8 mouse cellular contexts compared by ENCODE assay signal in genomic region chr6:77979241-77979961, GRCm38 (mm10). TPM values are rescaled to one million over a fixed set of nuclear protein-coding genes. Genes with fewer than 3 reads are reported as not detected.
DNase-seq lines count a peak whose midpoint lies in the region; ATAC-seq and TF ChIP-seq lines count a peak whose summit lies in the region.

Ctnna2 (minus strand) TSS chr6:77979699.

- peak; percentile 90 for DNase-seq in MN1 (ENCODE audit: low spot score)
- peak; percentile 98 for DNase-seq in cerebellum, adult 8-10 months
- DNase-seq in forelimb bud, embryonic 11.5 days (ENCODE audit: low read depth, low spot score) = peak; percentile 85
- peak; percentile 95 for DNase-seq in hindbrain, embryonic 10.5 days (ENCODE audit: low spot score)
- DNase-seq in layer of hippocampus, adult 8-10 months (ENCODE audit: low spot score in 2 of 2) = peak; percentile 94 to 95
- peak; percentile 51 for DNase-seq in liver, postnatal 0 days
- DNase-seq in ovary, postnatal 36 days (ENCODE audit: low spot score) = peak; percentile 86
- peak; percentile 11 for DNase-seq in urinary bladder, postnatal 10 days (ENCODE audit: low spot score)

- H3K27ac ChIP-seq in hindbrain, embryonic 10.5 days = peak within 1 kb of the TSS; percentile 93
- H3K27ac ChIP-seq in liver, postnatal 0 days (ENCODE audit: low read depth) = no peak within 1 kb of the TSS

- ATAC-seq in liver, postnatal 0 days = peak; percentile 45

- no peak within 1 kb of the TSS for H3K9ac ChIP-seq in liver, postnatal 0 days (replicated peaks)

- no peak; the same call in 1 of the 2 replicates for TF ChIP-seq CTCF in liver, postnatal 0 days (IDR thresholded peaks at IDR 0.05; ENCODE audit: low read depth)

- WGBS in hindbrain, embryonic 10.5 days = under 1% methylated on average over 58 of the region's 58 CpGs
- whole genome bisulfite sequencing in liver, postnatal 0 days (ENCODE audit: insufficient replicate concordance) = under 1% methylated on average over 41 of the region's 58 CpGs

- TF ChIP-seq EP300 in liver, postnatal 0 days (IDR thresholded peaks at IDR 0.05; ENCODE audit: low read depth) = no peak

- H3K4me2 ChIP-seq in liver, postnatal 0 days (ENCODE audit: low read depth, low read length) = peak within 1 kb of the TSS; percentile 67

- H3K4me1 ChIP-seq in hindbrain, embryonic 10.5 days (replicated peaks) = peaks cover 38% of the 10 kb centered on the region
- H3K4me1 ChIP-seq in liver, postnatal 0 days (ENCODE audit: insufficient read depth) = no peaks in the 10 kb centered on the region; the same call in 1 of the 2 replicates

- no peaks in the 10 kb centered on the region for H3K9me3 ChIP-seq in hindbrain, embryonic 10.5 days
- no peaks in the 10 kb centered on the region for H3K9me3 ChIP-seq in liver, postnatal 0 days (ENCODE audit: low read length)

- H3K36me3 ChIP-seq in hindbrain, embryonic 10.5 days = no peaks in the 10 kb centered on the region
- H3K36me3 ChIP-seq in liver, postnatal 0 days (replicated peaks; ENCODE audit: insufficient read depth, low read length) = no peaks in the 10 kb centered on the region

- no peaks in the 10 kb centered on the region for H3K27me3 ChIP-seq in hindbrain, embryonic 10.5 days (ENCODE audit: insufficient read depth, poor library complexity, severe bottlenecking)
- H3K27me3 ChIP-seq in liver, postnatal 0 days (ENCODE audit: insufficient read depth, low read length) = peaks cover 7% of the 10 kb centered on the region; the same call in 1 of the 2 replicates

- H3K4me3 ChIP-seq in hindbrain, embryonic 10.5 days = peak within 1 kb of the TSS; percentile 72
- H3K4me3 ChIP-seq in liver, postnatal 0 days (ENCODE audit: low read depth, low read length) = peak within 1 kb of the TSS; percentile 36

RNA-seq across cellular contexts. Expression of gene Ctnna2, which starts in this region (rescaled TPM):
- 25.7 and 42.5 TPM in 2 replicates for polyA plus RNA-seq in hindbrain, embryonic 10.5 days (2016; fragmentation: Nextera tagmentation; extraction: Ambion mirVana)
- 10 to 100 TPM; 80.6 to 88.0 (median 82.3) TPM for total RNA-seq in layer of hippocampus, adult 8-10 months (2022)
- not detected in 2 replicates for polyA plus RNA-seq in liver, postnatal 0 days (2015; fragmentation: Nextera tagmentation; extraction: Ambion mirVana)

Comparison
In these comparisons a context has a peak if more than half of its experiments do, and no peak if none do; other contexts are left out.
1. RNA of gene Ctnna2 (polyA plus RNA-seq): 25.7 to 42.5 TPM in hindbrain, embryonic 10.5 days; not detected in liver, postnatal 0 days; every median in the first group is over 10 times any median in the second.
2. Peak in DNase-seq, ATAC-seq, H3K4me3 ChIP-seq and H3K4me2 ChIP-seq in liver, postnatal 0 days; RNA of the gene not detected or under 1 TPM.
3. DNase-seq: peak in every context shown above with its lines; median percentile 98 in cerebellum, adult 8-10 months; 95 in hindbrain, embryonic 10.5 days; 94 in layer of hippocampus, adult 8-10 months; 90 in MN1; 86 in ovary, postnatal 36 days; 85 in forelimb bud, embryonic 11.5 days; 51 in liver, postnatal 0 days; 11 in urinary bladder, postnatal 10 days.